Mouse (Mus musculus) midbrain, embryonic 16.5 days (tissue): Measurements from ENCODE around the gene Suox. TPM values are rescaled to one million over a fixed set of nuclear protein-coding genes. Genes with fewer than 3 reads are reported as not detected.

Source experiments
- ATAC-seq: fragments of 200-750 bp; cut with Nextera tagmentation; 2 replicates; pipeline ENCODE4 v1.8.0; 2017; ENCODE audit warnings: moderate TSS enrichment
- H3K27ac ChIP-seq: fragments of 300-500 bp; sonication (generic); 2 replicates; pipeline ENCODE4 v1.5.1; 2014; ENCODE audit warnings: mild to moderate bottlenecking, low read length, mixed read lengths
- H3K27me3 ChIP-seq: fragments of 300-500 bp; sonication (generic); 2 replicates; pipeline ENCODE4 v1.6.1; 2014; ENCODE audit warnings: low read depth, low read length, mixed read lengths; ENCODE audit not compliant: control insufficient read depth, insufficient read depth
- H3K36me3 ChIP-seq: fragments of 300-500 bp; sonication (generic); 2 replicates; pipeline ENCODE4 v1.6.1; 2014; ENCODE audit warnings: mild to moderate bottlenecking, low read length, moderate library complexity, mixed read lengths; ENCODE audit not compliant: control insufficient read depth, insufficient read depth
- H3K4me1 ChIP-seq: fragments of 300-500 bp; sonication (generic); 2 replicates; pipeline ENCODE4 v1.6.1; 2014; ENCODE audit warnings: mild to moderate bottlenecking, low read length, mixed read lengths; ENCODE audit not compliant: control insufficient read depth, insufficient read depth
- H3K4me2 ChIP-seq: fragments of 300-500 bp; sonication (generic); 2 replicates; pipeline ENCODE4 v1.6.1; 2014; ENCODE audit warnings: mild to moderate bottlenecking, low read length, mixed read lengths
- H3K4me3 ChIP-seq: fragments of 300-500 bp; sonication (generic); 2 replicates; pipeline ENCODE4 v1.5.1; 2014; ENCODE audit warnings: low read depth, mild to moderate bottlenecking, low read length, moderate library complexity, mixed read lengths
- H3K9ac ChIP-seq: fragments of 300-500 bp; sonication (generic); 2 replicates; pipeline ENCODE4 v1.6.1; 2014; ENCODE audit warnings: low read depth, low read length, mixed read lengths
- H3K9me3 ChIP-seq: fragments of 300-500 bp; sonication (generic); replicated peaks from 2 replicates; pipeline ENCODE4 v1.6.1; 2014; ENCODE audit warnings: mild to moderate bottlenecking, low read length, mixed read lengths; ENCODE audit not compliant: control insufficient read depth, poor library complexity, severe bottlenecking
- WGBS: fragments of 180-500 bp; shearing (Covaris S2); extraction: QIAGEN DNeasy Blood & Tissue Kit; methylation state at CpG from one replicate; pipeline ENCODE4 v1.1.7; 2014; 5-methylcytosine and 5-hydroxymethylcytosine counted together
- polyA plus RNA-seq: library from polyadenylated mRNA; unstranded; fragments of >200 nt; fragmentation: Nextera tagmentation; extraction: Ambion mirVana; gene quantifications from 2 replicates; pipeline ENCODE4 v1.2.1, GENCODE M21; 2015

The Suox gene
- polyA plus RNA-seq, 1 experiment from 2014 or later: 13.7 TPM

- 88% methylated on average over 11 of the region's 11 CpGs for WGBS
- no peak overlapping the region for H3K27ac ChIP-seq
- H3K4me2 ChIP-seq: no peak overlapping the region
- H3K4me1 ChIP-seq: peaks cover 10% of the 10 kb centered on the region
- no peaks in the 10 kb centered on the region for H3K27me3 ChIP-seq
- no peaks in the 10 kb centered on the region for H3K36me3 ChIP-seq
- no peaks in the 10 kb centered on the region for H3K9me3 ChIP-seq
- no peak for ATAC-seq
- no peak overlapping the region for H3K4me3 ChIP-seq
- H3K9ac ChIP-seq: no peak overlapping the region
Observed at GRCm38 (mm10) chr10:128699611-128700010, 25.7 kb upstream of the Suox start.

- Histone ChIP-seq H3K4me2 (no peak overlapping the region), H3K9me3 (no peaks in the 10 kb centered on the region), H3K27ac (no peak overlapping the region), H3K27me3 (no peaks in the 10 kb centered on the region), H3K9ac (no peak overlapping the region), H3K36me3 (no peaks in the 10 kb centered on the region), H3K4me3 (no peak overlapping the region), H3K4me1 (peaks cover 12% of the 10 kb centered on the region)
- ATAC-seq: no peak
- 85% methylated on average over 5 of the region's 5 CpGs for WGBS
Observed at GRCm38 (mm10) chr10:128699006-128699405, 25.1 kb upstream of the Suox start.

DNA sequence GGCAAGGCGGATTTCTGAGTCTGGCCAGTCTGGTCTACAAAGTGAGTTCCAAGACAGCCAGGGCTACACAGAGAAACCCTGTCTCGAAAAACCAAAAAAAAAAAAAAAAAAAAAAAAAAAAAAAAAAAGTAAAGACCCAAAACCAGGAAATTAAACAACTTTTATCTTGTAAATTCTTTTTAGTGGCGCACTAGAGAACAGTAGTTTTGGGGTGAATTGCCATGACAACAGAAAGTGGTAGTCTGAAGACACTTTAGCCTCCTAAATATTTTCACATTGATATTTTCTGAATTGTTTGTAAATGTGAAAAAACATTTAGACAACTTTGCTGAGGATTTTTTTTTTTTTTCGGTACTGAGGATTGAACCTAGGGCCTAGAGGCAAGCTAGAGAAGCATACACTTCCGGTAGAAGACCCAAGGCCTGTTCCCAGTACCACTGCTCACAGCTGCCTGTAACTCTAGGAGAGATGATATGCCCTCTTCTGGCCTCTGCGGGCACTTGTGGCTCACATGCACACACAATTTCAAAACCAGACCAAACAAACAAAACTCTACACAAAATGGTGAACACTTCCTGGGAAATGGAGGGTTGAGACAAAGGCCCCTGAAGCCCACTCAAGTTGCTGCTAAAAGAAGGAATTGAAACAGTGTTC is 23.3 kb upstream of the Suox start:
- Histone ChIP-seq H3K4me2 (peak overlapping the region; percentile 73), H3K9ac (no peak overlapping the region), H3K9me3 (no peaks in the 10 kb centered on the region), H3K27ac (peak overlapping the region; percentile 82; the same call in 1 of the 2 replicates), H3K4me3 (peak overlapping the region; percentile 44), H3K27me3 (no peaks in the 10 kb centered on the region), H3K36me3 (no peaks in the 10 kb centered on the region), H3K4me1 (peaks cover 12% of the 10 kb centered on the region)
- no peak for ATAC-seq
- WGBS: 83% methylated on average over 6 of the region's 6 CpGs

DNA sequence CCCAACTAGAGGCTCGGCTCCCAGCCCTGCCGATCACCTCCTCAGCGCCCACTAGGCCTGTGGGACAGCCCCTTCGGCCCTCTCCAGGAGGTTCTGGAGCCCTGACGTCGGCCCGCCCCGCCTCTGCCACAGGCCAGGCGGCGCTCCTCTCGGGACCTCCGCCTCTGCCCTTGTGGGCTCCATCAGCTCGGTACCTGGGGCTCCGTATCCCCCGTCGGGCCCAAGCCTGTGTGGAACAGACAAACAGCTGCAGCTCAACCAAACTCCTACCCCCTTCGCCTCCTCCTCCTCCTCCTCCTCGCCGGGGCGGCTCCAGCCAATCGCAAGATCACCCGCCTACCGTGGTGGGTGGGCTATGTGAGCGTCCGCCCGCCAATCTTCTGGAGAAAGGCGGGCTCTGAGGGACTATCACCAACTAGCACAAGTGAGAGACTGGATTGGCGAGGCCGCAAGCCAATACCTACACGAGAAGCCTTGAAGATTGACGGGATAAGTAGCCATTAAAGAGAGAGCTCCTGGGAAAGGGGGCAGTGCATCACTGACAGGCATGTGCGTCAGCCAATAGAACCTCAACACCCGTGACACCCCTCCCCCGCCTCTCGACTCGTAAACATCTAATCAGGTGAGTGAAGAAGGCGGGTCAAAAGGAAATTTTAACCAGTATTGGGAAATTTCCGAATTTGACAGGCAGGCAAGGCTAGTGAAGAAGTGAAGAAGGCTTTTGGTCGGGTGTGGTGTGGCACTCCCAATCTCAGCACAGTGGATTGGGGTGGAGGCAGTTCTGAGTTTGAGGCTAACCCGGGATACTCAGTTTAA is 22.3 kb upstream of the Suox start, which contains the start of gene Rab5b:
TSS of gene Rab5b (minus strand) at position 273 of the 816 bp plus-strand sequence.
- peak within 1 kb of the TSS; percentile 98 for H3K4me3 ChIP-seq
- H3K9ac ChIP-seq: peak within 1 kb of the TSS; percentile 99
- peaks cover 12% of the 10 kb centered on the region for H3K4me1 ChIP-seq
- under 1% methylated on average over 38 of the region's 40 CpGs for WGBS
- no peaks in the 10 kb centered on the region for H3K27me3 ChIP-seq
- no peaks in the 10 kb centered on the region for H3K36me3 ChIP-seq
- peak within 1 kb of the TSS; percentile 77 for H3K4me2 ChIP-seq
- no peaks in the 10 kb centered on the region for H3K9me3 ChIP-seq
- peak within 1 kb of the TSS; percentile 98 for H3K27ac ChIP-seq
- peak; percentile 99 for ATAC-seq

DNA sequence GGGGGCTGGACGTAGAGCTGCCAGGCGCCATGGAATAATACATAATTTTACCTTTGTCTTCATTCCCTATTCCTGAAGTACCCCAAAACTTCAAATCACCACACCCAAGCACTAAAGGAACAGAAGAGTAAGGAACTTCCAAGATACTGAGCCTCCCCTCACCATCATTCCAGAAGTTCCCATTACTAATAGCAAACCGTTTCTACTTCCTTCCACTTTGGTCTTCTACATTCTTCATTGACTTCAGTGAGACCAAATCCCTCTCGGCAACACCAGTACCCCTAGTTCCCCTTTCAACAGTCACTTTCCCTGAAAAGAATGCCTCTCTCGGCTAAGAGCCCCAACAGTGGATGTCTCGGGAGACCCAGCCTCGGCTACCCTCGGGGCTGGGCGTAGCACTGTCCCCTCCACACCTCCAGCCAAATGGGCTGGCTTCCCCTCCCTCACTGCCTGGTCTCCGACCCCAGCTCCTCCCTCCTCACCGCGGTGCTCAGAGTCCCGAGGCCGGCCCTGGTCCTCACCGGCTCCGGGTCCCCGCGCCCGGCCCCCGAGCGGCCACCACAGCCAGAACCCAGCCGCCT is 21.6 kb upstream of the Suox start:
- peak overlapping the region; percentile 77 for H3K4me2 ChIP-seq
- H3K36me3 ChIP-seq: no peaks in the 10 kb centered on the region
- H3K4me1 ChIP-seq: peaks cover 12% of the 10 kb centered on the region
- no peak for ATAC-seq
- H3K27me3 ChIP-seq: no peaks in the 10 kb centered on the region
- H3K9me3 ChIP-seq: no peaks in the 10 kb centered on the region
- peak overlapping the region; percentile 98 for H3K27ac ChIP-seq
- WGBS: under 1% methylated on average over 22 of the region's 22 CpGs
- H3K9ac ChIP-seq: peak overlapping the region; percentile 99
- peak overlapping the region; percentile 98 for H3K4me3 ChIP-seq

- WGBS: 1% methylated on average over 9 of the region's 9 CpGs
- no peak for ATAC-seq
Observed at GRCm38 (mm10) chr10:128674469-128675008, 666 bp upstream of the Suox start.

GRCm38 (mm10) chr10:128671148-128671547 is 2.7 kb downstream of the Suox start:
- no peaks in the 10 kb centered on the region for H3K36me3 ChIP-seq
- no peak overlapping the region for H3K4me2 ChIP-seq
- ATAC-seq: no peak
- H3K4me3 ChIP-seq: no peak overlapping the region
- H3K9ac ChIP-seq: no peak overlapping the region
- no peaks in the 10 kb centered on the region for H3K27me3 ChIP-seq
- no peak overlapping the region for H3K27ac ChIP-seq
- H3K9me3 ChIP-seq: no peaks in the 10 kb centered on the region
- H3K4me1 ChIP-seq: peaks cover 19% of the 10 kb centered on the region
- WGBS: 93% methylated on average over 9 of the region's 9 CpGs

More at GRCm38 (mm10) chr10:128674469-128675008, 666 bp upstream of the Suox start:
- Histone ChIP-seq H3K36me3 (no peaks in the 10 kb centered on the region), H3K4me3 (peak overlapping the region; percentile 63), H3K9ac (peak overlapping the region; percentile 78), H3K9me3 (no peaks in the 10 kb centered on the region), H3K4me1 (peaks cover 7% of the 10 kb centered on the region; the same call in 1 of the 2 replicates), H3K4me2 (peak overlapping the region; percentile 76), H3K27me3 (no peaks in the 10 kb centered on the region), H3K27ac (peak overlapping the region; percentile 65)

DNA sequence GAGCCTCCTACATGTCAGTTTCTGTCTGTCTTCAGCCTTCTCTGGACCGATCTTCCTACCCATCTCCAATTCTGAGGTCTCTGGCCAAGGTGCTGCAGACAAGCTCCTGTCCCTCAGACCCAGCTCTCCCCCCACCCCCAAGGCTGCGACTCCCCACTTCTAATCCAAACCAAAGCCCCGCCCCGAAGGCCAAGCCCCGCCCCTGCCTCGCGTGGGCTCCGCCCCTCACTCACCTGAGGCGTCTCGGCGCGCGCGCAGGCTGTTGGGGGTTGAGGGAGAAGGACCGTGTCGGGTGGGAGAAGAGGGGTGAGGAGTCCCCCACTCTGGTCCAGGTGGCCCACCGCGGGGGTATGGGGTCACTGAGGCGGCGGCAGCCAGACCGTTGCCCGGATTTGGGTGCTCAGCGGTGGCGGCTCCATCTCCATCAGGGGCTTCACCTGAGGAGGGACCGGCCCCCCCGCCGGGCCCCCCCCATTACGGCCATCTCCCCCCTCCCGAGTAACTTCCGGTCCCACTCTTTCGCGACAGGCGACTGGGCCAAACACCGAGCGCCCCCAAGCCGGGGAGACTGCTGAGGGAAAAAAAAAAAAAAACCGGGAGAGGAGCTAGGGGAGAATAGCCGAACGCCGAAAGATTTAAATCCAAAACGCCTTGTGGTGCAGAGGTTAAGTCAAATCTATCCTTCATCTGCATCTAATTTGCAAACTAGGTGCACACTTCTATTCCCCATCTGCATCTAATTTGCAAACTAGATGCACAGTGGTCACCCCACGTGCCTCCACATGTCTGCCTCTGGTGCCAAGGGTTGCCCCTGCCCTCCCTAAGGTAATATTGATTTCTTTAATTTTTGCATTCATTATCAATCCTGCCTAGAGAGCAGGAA is 4.8 kb downstream of the Suox start:
- Histone ChIP-seq H3K4me2 (peak overlapping the region; percentile 75), H3K9me3 (no peaks in the 10 kb centered on the region), H3K9ac (peak overlapping the region; percentile 89), H3K36me3 (no peaks in the 10 kb centered on the region), H3K4me1 (peaks cover 16% of the 10 kb centered on the region), H3K27ac (peak overlapping the region; percentile 90), H3K27me3 (no peaks in the 10 kb centered on the region), H3K4me3 (peak overlapping the region; percentile 84)
- peak; percentile 63 for ATAC-seq
- under 1% methylated on average over 37 of the region's 42 CpGs for WGBS
